Mouse (Mus musculus) large intestine, adult 2 months (tissue): ENCODE measurements around the gene Rbm14. TPM values are rescaled to one million over a fixed set of nuclear protein-coding genes. Genes with fewer than 3 reads are reported as not detected.

Experiments used
- DNase-seq: peaks from one replicate; pipeline ENCODE4 v3.0.0-alpha.2; 2012; ENCODE audit warnings: low read depth, low spot score
- WGBS: fragments of 180-500 bp; shearing (Covaris S2); methylation state at CpG from one replicate; pipeline ENCODE4 v1.1.7; 2018; 5-methylcytosine and 5-hydroxymethylcytosine counted together
- polyA plus RNA-seq: library from polyadenylated mRNA; depleted of rRNA; stranded (reverse); fragments of >200 nt; gene quantifications from 2 replicates; pipeline ENCODE4 v1.2.3, GENCODE M21; 2012; rRNA removed

Rbm14 gene
- 39.5 and 48.9 TPM in 2 replicates for polyA plus RNA-seq

- peak; percentile 98 for DNase-seq
- under 1% methylated on average over 83 of the region's 83 CpGs for WGBS
These were observed at the start of gene Rbm14, which contains the start of gene Gm21992 for GRCm38 (mm10) chr19:4811063-4811908. Gene Rbm14, minus strand, starts transcription at chr19:4811634. Gene Gm21992, minus strand, starts transcription at chr19:4811612.

- no peak for DNase-seq
- 62% methylated on average over 6 of the region's 6 CpGs for WGBS
These were observed 47.6 kb upstream of the Rbm14 start for GRCm38 (mm10) chr19:4859081-4859480.

GRCm38 (mm10) chr19:4855951-4856350 lies 44.5 kb upstream of the Rbm14 start:
- 81% methylated on average over 4 of the region's 4 CpGs for WGBS
- DNase-seq, result no peak

- WGBS, result 8% methylated on average over 14 of the region's 14 CpGs
These were observed 44.0 kb upstream of the Rbm14 start for GRCm38 (mm10) chr19:4855470-4855820.

GRCm38 (mm10) chr19:4854552-4855469 lies 43.4 kb upstream of the Rbm14 start, which contains the start of gene Ctsf:
Gene Ctsf, plus strand, starts transcription at chr19:4855130.
- DNase-seq, result no peak
- WGBS, result 2% methylated on average over 45 of the region's 45 CpGs

More at GRCm38 (mm10) chr19:4855470-4855820, 44.0 kb upstream of the Rbm14 start:
- DNase-seq, result no peak

- DNase-seq, result no peak
- WGBS, result 50% methylated on average over 5 of the region's 5 CpGs
These were observed 38.8 kb upstream of the Rbm14 start for GRCm38 (mm10) chr19:4850281-4850680.

GRCm38 (mm10) chr19:4849800-4850199 lies 38.4 kb upstream of the Rbm14 start:
- 53% methylated on average over 4 of the region's 4 CpGs for WGBS
- no peak for DNase-seq

GRCm38 (mm10) chr19:4847490-4847889 lies 36.1 kb upstream of the Rbm14 start:
- DNase-seq, result no peak
- WGBS, result 18% methylated on average over 7 of the region's 7 CpGs

GRCm38 (mm10) chr19:4845846-4846245 lies 34.4 kb upstream of the Rbm14 start:
- 67% methylated on average over 2 of the region's 2 CpGs for WGBS
- no peak for DNase-seq

GRCm38 (mm10) chr19:4842611-4843010 lies 31.2 kb upstream of the Rbm14 start:
- no peak for DNase-seq
- 47% methylated on average over 2 of the region's 2 CpGs for WGBS

- 77% methylated on average over 9 of the region's 9 CpGs for WGBS
- DNase-seq, result no peak
These were observed 29.4 kb upstream of the Rbm14 start for GRCm38 (mm10) chr19:4840848-4841247.

GRCm38 (mm10) chr19:4839149-4839548 lies 27.7 kb upstream of the Rbm14 start, which contains the start of the genes Ccs and Ccdc87:
Gene Ccs, minus strand, starts transcription at chr19:4839332.
Gene Ccdc87, plus strand, starts transcription at chr19:4839366.
- peak; percentile 90 for DNase-seq
- WGBS, result under 1% methylated on average over 25 of the region's 25 CpGs

- 12% methylated on average over 10 of the region's 10 CpGs for WGBS
- no peak for DNase-seq
These were observed 27.2 kb upstream of the Rbm14 start for GRCm38 (mm10) chr19:4838526-4839140.

- WGBS, result 94% methylated on average over 6 of the region's 6 CpGs
- DNase-seq, result no peak
These were observed 25.6 kb upstream of the Rbm14 start for GRCm38 (mm10) chr19:4837049-4837448.

- no peak for DNase-seq
- whole genome bisulfite sequencing, result 33% methylated on average over 2 of the region's 2 CpGs
These were observed 24.7 kb upstream of the Rbm14 start for GRCm38 (mm10) chr19:4836096-4836495.

- WGBS, result 82% methylated on average over 8 of the region's 8 CpGs
- no peak for DNase-seq
These were observed 22.5 kb upstream of the Rbm14 start for GRCm38 (mm10) chr19:4833977-4834376.

- WGBS, result 21% methylated on average over 7 of the region's 7 CpGs
These were observed 17.7 kb upstream of the Rbm14 start for GRCm38 (mm10) chr19:4829156-4829555.

GRCm38 (mm10) chr19:4828444-4829114 lies 17.1 kb upstream of the Rbm14 start:
- DNase-seq, result no peak
- 35% methylated on average over 16 of the region's 16 CpGs for WGBS

More at GRCm38 (mm10) chr19:4829156-4829555, 17.7 kb upstream of the Rbm14 start:
- DNase-seq, result no peak

- 18% methylated on average over 5 of the region's 5 CpGs for WGBS
- DNase-seq, result peak; percentile 93
These were observed 9.4 kb upstream of the Rbm14 start for GRCm38 (mm10) chr19:4820678-4821303.
